Mouse (Mus musculus): ENCODE data around the gene Limk1.

Gene Limk1

DNA sequence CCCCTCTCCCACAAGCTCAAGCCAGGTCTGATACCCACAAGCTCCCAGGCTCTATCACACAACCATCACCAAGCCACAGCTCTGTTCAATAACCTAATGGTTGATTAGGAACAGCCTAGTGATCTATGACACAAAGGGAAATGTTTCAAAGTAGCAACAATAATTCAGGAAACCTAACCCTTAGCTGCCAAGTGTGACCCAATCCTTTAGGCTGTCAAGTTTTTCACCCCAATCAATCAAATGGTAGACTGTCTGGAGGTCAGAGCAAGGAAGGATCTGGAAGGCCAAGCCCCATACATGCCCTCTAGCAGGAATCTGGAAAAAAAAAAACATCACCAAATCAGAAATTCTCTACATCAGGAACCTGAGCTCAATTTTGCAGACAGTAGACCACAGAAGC, 57.6 kb downstream of the Limk1 start:
- DNase-seq (ENCODE audit: low spot score in 2 of 2), result no peak

DNA sequence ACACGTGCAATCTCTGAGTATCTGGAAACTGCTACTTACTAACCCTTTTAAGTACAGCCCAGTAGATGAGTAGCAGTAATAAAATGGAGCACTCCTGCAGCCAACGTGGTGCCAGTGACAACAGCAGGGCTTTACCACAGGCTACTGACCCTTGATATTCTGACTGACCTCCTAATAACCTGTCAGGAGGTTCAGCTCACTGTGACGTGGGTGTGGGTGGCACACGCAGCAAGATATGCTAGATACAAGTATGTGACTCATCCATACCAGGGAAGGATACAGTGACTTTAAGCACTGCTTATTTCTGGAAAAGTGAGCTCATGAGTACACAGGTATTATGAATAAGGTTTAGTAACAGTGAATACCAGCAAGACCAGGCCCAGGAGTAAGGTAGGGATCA, 58.9 kb downstream of the Limk1 start:
- DNase-seq (ENCODE audit: low spot score in 2 of 2), result no peak

DNA sequence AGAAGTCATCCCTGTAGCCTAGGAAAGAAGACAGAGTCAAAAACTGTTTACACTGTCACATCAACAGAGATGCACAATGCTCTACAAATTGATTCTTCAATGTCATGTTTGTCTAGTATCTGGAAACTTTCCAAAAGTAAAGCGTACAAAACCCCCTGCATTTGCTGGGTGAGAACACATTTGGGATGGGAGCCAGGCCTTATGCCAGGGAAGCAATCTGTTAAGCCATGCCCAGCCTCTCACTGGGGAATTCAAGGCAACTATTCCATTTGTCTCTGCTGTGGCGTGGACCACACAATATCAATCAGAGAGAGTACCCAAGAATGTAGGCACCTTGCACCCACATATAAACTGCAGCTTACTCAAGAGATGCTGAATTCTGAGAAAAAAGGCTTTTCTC, 66.3 kb downstream of the Limk1 start:
- no peak for DNase-seq (ENCODE audit: low spot score in 2 of 2)

DNA sequence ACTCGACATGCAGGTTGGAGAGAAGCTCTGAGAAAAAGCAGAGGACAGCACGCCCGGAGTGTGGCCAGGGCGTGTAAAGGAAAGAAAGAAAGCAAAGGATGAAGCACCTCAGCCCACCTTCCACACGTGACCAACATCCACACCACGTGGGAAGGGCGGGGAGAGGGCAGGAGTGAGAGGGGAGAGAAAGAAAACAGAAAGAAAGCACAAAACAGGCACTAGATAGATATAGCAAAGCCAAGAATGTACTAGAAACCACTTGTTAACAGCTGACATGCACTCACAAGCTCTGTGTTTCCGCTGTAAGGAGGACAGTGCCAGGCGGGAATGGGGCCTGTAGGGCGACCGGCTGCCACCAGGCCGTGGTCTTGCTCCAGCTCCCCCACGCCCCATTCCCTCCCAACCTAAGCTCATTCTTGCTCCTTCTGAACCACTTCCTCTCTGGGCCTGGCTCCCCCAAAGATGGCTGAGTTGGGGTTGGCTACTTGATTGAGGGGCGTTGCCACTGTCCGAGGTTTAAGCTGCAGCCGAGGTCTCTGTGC, 67.2 kb downstream of the Limk1 start:
- DNase-seq (ENCODE audit: low spot score in 2 of 2), result no peak

DNA sequence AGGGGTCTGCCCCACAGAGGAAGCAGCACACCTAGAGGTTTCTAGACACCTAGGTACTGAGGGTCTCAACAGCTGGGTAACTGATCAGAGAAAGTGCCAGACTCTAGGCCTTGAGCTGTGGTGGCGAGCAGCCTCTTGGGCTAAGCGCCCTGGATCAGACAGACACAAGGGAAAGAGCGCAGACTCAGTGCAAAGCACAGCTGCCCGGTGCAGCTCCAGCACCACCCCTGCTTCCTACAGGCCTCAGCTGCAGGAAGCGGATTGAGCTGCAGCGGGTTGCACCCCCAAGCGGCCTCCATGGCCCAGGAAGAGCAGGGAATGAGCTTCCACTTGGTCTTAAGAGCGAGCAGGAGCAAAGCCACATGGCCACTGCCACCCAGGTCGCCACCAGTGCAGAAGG, 67.9 kb downstream of the Limk1 start:
- DNase-seq (ENCODE audit: low spot score in 2 of 2), result no peak

DNA sequence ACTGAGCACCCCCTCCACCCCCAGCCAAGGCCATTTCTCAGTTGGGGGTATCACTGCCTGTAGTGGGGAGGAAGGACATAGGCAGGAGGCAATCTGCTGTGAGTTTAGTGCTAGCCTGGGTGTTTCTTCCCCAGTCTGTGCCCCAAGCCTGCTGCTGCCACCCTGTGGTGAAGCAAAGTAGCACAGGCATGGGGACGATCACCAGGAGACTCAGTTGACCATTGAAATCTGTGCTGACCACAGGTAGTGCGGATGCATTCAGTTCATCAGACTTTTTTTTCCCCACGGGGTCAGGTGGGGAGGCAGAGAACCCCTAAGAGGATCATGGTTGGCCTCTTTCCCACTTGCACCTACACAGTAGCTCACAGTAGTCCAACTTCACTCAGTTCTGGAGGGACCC, 71.3 kb downstream of the Limk1 start:
- DNase-seq (ENCODE audit: low spot score in 2 of 2), result peak; percentile 73 to 83

DNA sequence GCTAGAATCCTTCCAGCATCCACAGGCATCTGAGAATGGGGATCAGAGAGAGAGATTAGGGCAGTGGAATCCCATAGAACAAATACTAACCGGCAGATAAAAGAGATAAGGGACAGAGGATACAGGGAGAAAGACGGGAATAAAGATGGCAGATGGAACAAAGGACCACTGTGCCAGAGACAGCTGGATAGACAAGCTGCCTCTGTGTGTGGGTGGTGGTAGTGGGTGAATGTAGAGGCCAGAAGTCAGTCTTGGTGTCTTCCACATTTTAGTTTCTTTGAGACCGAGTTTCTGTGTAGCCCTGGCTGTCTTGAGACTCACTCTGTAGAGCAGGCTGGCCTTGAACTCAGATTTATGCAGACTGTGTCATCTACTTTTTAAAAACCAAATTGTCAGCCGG, 72.6 kb downstream of the Limk1 start:
- DNase-seq (ENCODE audit: low spot score in 2 of 2), result no peak

DNA sequence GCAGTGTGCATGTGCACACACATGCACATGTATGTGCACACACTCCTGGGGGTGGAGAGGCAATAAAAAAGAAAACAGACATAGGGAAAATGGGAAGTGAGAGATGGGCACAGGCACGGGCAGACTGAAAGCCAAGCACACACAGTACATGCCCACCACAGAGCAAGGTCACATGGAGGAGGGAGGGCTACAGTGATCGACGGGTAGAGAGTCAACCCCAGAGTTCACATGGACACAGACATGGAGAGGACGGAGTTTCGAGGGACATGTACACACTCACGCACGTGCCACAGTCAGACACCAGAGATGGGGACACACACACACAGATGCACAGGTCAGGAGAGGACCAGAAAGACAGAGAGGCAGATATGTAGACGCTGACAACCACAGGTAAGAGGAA, 73.0 kb downstream of the Limk1 start:
- DNase-seq (ENCODE audit: low spot score in 2 of 2), result no peak

DNA sequence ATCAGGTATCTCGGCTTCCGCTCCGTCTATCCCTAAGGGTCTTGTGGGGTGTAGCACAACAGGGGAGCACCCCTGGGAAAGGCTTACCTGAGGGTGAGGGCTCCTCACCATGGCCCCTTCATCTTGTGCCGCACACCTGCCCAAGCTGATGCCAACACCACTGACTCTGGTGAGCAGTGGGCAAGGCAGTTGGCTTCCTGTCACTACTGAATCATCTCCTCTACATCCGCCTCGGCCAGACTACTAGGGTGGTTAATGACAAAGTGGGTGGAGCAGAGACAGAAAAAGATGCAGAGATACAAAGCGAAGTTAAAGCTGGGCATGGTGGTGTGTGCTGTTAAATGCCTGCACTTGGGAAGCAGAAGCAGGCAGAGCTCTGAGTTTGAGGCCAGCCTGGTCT, 73.6 kb downstream of the Limk1 start, which contains the start of gene Lat2:
Gene Lat2 (minus strand): TSS at position 224 of the 400 bp plus-strand sequence.
- DNase-seq (ENCODE audit: low spot score in 2 of 2), result peak in 1 of 2 experiments; percentile 47

DNA sequence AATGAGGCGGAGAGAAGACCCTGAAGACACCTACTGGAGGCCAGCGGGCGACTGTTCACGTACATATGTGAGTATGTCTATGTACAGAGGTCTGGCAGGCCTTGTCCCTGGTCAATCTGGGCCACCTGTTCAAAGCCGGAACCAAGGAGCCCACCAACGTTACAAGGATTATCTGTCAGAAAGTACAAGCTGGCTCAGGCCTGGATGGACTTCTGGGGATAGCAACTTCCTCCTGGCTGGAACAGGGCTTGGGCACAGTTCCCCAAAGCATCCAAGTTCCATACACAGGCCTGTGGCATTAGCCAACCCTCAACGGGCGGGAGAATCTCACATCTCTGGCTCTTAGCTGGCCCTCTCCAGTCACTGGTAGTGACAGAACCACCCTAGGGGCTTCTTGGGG, 74.1 kb downstream of the Limk1 start:
- DNase-seq (ENCODE audit: low spot score in 2 of 2), result no peak

DNA sequence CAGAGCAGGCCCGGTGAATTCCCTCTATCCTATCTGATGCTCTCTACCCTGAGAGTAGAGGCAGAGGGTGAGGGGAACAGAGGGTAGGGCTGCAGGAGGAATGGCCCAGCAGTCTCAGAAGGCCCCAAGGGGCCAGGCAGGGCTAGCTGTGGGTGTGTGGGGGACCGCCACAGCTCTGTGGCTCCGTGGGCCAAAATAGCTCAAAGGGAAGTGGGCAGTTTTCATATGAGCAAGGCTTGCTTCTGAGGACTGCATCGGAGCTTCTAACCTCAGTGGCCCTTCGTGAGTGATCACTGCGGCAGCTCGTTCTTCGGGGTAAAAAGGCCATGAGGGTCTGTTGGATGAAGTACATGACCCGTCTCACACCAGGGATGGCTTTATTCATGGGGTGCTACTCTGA, 74.7 kb downstream of the Limk1 start:
- DNase-seq (ENCODE audit: low spot score in 2 of 2), result peak in 1 of 2 experiments; percentile 63

DNA sequence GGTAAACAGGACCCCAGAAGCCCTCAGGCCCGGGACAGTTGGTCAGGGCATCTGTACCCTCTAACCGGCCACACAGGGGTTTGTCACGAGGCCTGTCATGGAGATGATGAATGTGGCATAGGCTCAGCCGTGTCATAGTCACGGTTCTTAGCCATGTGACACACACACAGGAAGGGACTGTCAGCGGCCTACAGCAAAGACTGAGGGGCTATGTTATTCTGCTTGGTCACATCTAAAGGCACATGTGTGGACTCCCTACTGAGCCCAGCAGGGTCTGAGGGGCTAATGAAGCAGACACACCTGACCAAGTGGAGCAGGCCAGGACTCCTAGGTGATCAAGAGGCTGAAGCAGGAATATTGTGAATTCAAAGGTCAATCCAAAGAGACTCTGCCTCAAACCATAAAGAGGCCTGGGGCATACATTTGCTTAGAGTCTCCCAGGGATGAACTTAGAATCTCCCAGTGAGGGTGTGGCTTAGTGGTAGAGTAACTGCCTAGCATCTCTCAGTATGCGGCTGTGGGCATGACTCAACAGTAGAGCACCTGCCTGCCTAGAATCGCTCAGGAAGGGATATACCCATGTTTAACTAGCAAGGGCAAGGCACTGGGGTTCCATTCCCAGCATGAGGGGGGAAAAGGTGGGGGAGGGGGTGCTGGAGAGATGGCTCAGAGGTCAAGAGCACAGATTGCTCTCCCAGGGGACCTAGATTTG, 76.4 kb downstream of the Limk1 start:
- DNase-seq (ENCODE audit: low spot score in 2 of 2), result no peak

DNA sequence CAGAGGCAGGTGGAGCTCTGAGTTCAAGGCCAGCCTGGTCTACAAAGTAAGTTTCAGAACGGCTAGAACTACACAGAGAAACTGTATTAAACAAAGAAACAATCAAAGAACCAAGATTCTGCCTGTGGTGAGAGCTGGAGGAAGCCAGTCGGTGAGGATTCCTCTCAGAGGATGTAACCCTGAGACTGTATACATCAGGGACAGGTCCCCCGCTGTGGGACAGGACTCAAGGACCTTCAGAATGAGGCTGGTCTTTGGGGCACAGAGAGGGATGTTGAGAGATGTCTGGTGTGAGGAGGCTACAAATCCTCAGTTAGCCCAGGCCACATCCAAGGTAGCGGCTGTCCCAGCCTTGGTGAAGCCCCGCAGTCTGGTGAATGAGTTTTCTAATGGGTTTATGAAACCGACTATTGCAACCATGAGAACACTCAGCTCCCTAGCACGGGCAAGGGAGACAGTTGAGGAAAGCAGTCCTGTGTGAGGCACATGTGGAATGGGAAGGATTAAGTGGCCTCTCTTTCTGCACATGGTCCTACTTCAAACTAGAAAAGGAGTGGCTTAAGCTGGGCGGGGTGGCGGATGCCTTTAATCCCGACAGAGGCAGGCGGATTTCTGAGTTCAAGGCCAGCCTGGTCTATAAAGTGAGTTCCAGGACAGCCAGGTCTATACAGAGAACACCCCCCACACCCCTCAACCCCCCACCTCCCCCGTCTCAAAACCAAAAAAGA, 78.3 kb downstream of the Limk1 start:
- no peak for DNase-seq (ENCODE audit: low spot score in 2 of 2)

DNA sequence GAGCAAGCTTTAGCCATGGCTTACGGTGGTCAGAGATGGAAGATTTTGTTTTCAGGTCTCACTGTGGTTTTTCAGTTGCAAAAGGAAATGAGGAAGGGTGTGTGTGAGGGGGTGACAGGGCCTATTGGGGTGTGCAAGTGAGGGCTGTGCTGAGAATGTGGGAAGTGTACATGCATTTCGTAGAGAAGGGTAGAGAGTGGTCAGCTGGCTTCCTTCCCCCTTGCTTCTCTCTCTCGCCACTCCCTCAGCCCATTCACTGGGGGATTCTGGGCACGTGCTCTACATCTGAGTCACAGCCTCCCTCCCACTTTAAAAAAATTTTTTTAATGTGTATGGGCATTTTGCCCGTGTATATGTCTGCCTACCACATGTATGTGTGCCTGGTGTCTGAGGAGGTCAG, 81.3 kb downstream of the Limk1 start:
- peak in 1 of 2 experiments; percentile 43 for DNase-seq (ENCODE audit: low spot score in 2 of 2)

DNA sequence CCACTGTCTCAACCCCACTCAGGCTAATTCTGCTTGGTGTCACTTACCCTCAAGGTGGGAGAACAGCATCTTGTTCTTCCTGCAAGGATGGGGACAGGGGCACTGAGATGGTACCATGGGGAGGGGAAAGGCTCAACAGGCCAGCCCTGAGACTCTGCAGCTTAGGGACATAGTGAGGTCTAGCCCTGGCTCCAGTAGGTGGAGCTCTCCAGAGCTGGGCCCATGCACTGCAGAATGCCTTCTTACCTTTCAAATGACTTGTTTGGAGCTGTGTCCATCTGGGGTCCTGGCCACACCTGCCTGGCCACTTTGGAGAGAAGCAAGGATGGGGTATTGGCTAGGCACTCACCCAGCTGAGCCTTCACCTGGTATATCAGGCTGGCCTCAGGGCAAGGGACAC, 82.1 kb downstream of the Limk1 start:
- peak in 1 of 2 experiments; percentile 35 for DNase-seq (ENCODE audit: low spot score in 2 of 2)

Data from spleen, postnatal 10 days (tissue).